Mouse (Mus musculus): Measurements from ENCODE around the gene Col4a5.

GRCm38 (mm10) chrX:141494545-141494944 lies 19.4 kb downstream of the Col4a5 start:
- TF ChIP-seq POLR2A (IDR thresholded peaks at IDR 0.05; ENCODE audit: extremely low read depth, insufficient read depth, low read length) (no peak), CTCF (IDR thresholded peaks at IDR 0.05; ENCODE audit: extremely low read depth, insufficient read depth, low read length) (no peak)
